Mouse (Mus musculus): Measurements from ENCODE around the gene Abi1. TPM values are rescaled to one million over a fixed set of nuclear protein-coding genes. Genes with fewer than 3 reads are reported as not detected.

Gene Abi1
- 184 TPM for total RNA-seq (2023)

DNA sequence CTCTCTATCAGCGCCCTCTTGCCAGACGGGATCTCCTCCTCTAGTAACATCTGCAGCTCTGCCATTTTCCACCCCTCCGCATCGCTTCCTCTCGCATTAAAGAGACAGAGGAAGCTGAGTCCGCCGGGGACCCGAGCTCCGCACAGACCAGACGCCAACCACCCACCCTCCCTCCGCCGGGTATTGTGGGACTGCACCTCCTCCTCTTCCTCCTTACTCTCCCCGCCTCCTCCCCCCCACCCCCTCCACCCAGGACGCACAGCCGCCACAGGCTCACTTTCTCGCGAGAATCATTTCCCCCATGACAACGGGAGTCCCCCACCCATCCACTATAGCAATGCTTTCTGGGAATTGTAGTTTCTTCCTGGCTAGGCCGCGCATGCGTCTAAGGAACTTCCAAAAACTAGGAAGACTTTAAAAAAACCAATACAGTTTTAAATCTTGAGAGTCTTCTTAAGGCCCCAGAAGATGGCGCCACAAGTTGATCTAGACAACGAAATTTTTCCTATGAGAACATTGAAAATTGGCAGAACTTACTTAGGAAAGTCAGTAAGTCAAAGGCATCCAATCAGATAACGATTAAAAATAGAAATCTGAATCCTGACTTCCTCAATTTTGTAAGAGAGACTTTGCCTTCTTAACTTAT is at the start of gene Abi1:
Gene Abi1 (minus strand): TSS at position 241 of the 646 bp plus-strand sequence.

GRCm38 (mm10) chr2:23067552-23068369 is 27.7 kb upstream of the Abi1 start, which contains the start of gene Acbd5:
Gene Acbd5, plus strand, starts transcription at chr2:23068167.

DNA sequence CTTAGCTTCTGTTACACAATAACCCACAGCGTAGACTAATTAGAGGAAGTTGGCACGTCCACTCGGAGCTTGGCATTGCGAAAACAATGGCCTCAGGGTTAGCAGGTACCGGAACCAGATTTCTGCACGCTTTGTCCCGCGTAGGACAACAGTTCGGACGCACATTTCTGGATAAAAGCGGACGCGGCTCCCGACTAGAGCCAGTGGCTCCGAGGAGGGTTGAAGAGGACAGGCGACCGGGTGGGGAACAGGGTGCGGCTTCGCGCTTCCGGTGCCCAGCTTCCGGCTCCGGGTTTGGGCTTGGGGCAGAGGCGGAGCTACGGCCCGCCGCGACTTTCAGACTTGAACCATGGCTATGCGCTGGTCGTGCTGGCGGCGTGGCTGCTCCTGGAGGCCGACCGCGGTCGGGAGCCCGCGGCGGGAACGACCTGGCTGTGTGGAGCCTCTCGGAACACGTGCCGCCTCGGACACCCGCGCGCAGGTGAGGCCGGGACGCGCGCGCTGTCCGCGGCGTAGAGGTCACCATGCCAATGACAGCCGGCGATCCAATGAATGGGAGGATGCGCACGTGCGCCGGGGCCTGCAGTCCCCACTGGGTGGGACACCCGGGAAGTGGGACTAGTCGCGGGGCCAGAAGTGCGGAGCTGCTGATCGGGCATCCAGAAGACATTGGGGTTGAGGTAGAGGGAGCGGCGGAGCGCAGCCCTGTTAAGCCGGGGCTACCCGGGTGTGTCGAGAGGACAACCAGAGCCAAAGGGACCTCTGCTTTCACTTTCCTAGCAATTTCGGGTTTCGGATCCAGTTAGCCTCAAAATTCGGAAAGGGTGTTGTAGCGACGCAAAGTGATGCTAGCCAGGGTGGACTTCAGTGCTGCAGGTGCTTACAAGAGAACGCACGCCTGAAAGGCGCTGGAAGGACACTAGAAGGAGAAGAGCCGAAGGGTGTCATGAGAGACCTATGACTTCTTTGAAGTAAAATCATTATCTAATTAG is 144.5 kb downstream of the Abi1 start, which contains the start of gene Pdss1:
Gene Pdss1 (plus strand): TSS at position 241 of the 992 bp plus-strand sequence.

Other genes starting within 250 kb of the Abi1 start
- gene Pdss1, start 144.7 kb downstream of the Abi1 start, total RNA-seq (2023), result 17.6 TPM
- 90.5 TPM for gene Acbd5, start 27.9 kb upstream of the Abi1 start, total RNA-seq (2023)
- gene Mastl, start 115.8 kb upstream of the Abi1 start, total RNA-seq (2023), result 0.70 TPM
- gene Yme1l1, start 116.1 kb upstream of the Abi1 start, total RNA-seq (2023), result 172 TPM
- gene 4931423N10Rik, start 167.2 kb upstream of the Abi1 start, total RNA-seq (2023), result not detected